Comparison of ENCODE assay signal across 30 mouse cellular contexts in genomic region chr15:8271952-8272351, GRCm38 (mm10).
"Had no signal": no experiment of that assay in that cellular context is flagged by ENCODE, and none has a peak within 500 bp of the region (broad histone marks: within the 10 kb centered on the region; RNA-seq: fewer than 3 reads in every experiment).

No protein-coding gene starts in this region.

- DNase-seq: gastrocnemius, adult 2 months; gastrocnemius, postnatal 10 days; gastrocnemius, postnatal 25 days; heart, adult 2 months; heart, postnatal 14 days; heart, postnatal 4 days; kidney, adult 18-20 months; kidney, adult 8-10 months; kidney, postnatal 14 days; kidney, postnatal 36 days; layer of hippocampus, adult 9-11 months; layer of hippocampus, postnatal 36 days; liver; liver, embryonic 13.5 days had no signal

- H3K27ac ChIP-seq: gastrocnemius, adult 2 months; heart, adult 2 months; heart, embryonic 13.5 days; heart, embryonic 15.5 days; hindbrain, embryonic 10.5 days; hindbrain, embryonic 12.5 days; hindbrain, embryonic 14.5 days; intestine, embryonic 15.5 days; kidney, embryonic 15.5 days; kidney, postnatal 0 days; left cerebral cortex, adult 2 months; limb, embryonic 10.5 days; limb, embryonic 12.5 days; liver, embryonic 13.5 days had no signal

- H3K9me3 ChIP-seq: heart, embryonic 15.5 days; hindbrain, embryonic 10.5 days; intestine, embryonic 15.5 days; kidney, embryonic 15.5 days; limb, embryonic 10.5 days; liver, embryonic 13.5 days had no signal

- H3K4me3 ChIP-seq: gastrocnemius, adult 2 months; heart, adult 2 months; heart, embryonic 13.5 days; heart, embryonic 15.5 days; hindbrain, embryonic 10.5 days; hindbrain, embryonic 12.5 days; intestine, embryonic 15.5 days; kidney, embryonic 15.5 days; left cerebral cortex, adult 2 months; limb, embryonic 10.5 days; limb, embryonic 12.5 days; liver, embryonic 13.5 days had no signal

- H3K36me3 ChIP-seq: intestine, embryonic 15.5 days; liver, embryonic 13.5 days had no signal

- H3K9ac ChIP-seq: heart, embryonic 13.5 days; heart, embryonic 15.5 days; hindbrain, embryonic 12.5 days; hindbrain, embryonic 14.5 days; intestine, embryonic 15.5 days; kidney, embryonic 15.5 days; limb, embryonic 12.5 days; liver, embryonic 13.5 days had no signal

- H3K4me1 ChIP-seq: heart, embryonic 13.5 days; heart, embryonic 15.5 days; hindbrain, embryonic 10.5 days; hindbrain, embryonic 12.5 days; intestine, embryonic 15.5 days; kidney, embryonic 15.5 days; limb, embryonic 10.5 days; limb, embryonic 12.5 days; liver, embryonic 13.5 days had no signal

- ATAC-seq: hindbrain, embryonic 16.5 days; inflammation-experienced regulatory T-cells, adult 6 months; intestine, embryonic 15.5 days; intestine, postnatal 0 days had no signal

- H3K27me3 ChIP-seq: heart, embryonic 13.5 days; heart, embryonic 15.5 days; hindbrain, embryonic 12.5 days; intestine, embryonic 15.5 days; kidney, embryonic 15.5 days; limb, embryonic 12.5 days; liver, embryonic 13.5 days had no signal

- H3K4me2 ChIP-seq: heart, embryonic 11.5 days; heart, embryonic 13.5 days; heart, embryonic 15.5 days; hindbrain, embryonic 12.5 days; hindbrain, embryonic 14.5 days; intestine, embryonic 15.5 days; kidney, embryonic 15.5 days; limb, embryonic 12.5 days; liver, embryonic 11.5 days; liver, embryonic 13.5 days had no signal
